Mouse (Mus musculus): ENCODE data around the gene Pip4k2c. TPM values are rescaled to one million over a fixed set of nuclear protein-coding genes. Genes with fewer than 3 reads are reported as not detected.
A peak's percentile ranks its signal among the peaks of the same experiment; 100 is the strongest.

Gene Pip4k2c
- polyA plus RNA-seq, 1 experiment = 9.5 TPM

DNA sequence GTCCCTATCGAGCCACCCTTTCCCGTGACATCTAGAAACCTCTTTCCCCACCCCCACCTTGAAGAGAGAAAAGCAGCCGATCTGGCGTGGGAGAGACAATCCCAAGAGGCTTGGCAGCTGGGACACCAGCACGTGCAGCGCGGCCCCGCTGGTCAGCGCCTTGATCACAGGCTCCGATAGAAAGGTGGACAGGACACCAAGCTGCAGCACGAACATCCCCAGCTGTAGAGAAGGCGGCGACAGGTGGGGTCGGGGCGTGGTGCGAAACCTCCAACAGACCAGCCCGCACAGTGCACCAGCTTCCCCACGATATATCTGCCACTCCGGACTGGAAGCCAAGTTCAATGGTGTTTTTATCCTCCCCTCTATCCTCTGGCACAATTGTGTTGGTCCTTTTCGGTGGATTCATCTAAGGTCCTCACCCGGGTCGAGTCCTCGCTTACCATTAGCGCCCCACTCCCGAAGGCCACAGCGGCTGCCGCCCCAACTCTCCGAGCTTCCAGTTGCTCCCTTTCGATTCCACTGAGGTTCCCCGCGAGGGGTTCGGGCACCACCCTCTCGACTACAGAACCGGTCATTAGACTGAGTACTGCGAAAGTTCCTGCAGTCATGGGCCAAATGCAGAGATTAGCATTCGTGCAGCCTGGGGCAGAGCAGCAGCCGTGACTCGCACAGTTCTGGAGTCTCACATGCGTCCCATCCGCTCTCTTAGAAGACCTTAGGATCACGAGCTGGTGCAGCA is 32.9 kb downstream of the Pip4k2c start:
- Histone ChIP-seq H3K4me3 (replicated peaks) (peak overlapping the region; percentile 38), H3K27me3 (ENCODE audit: control insufficient read depth) (peaks cover 70% of the 10 kb centered on the region), H3K36me3 (ENCODE audit: control insufficient read depth) (no peaks in the 10 kb centered on the region), H3K9me3 (ENCODE audit: control insufficient read depth, low read length) (peaks cover 3% of the 10 kb centered on the region; the same call in 1 of the 2 replicates), H3K4me1 (ENCODE audit: control insufficient read depth) (peaks cover 42% of the 10 kb centered on the region)
- no peak for TF ChIP-seq TAL1 (IDR thresholded peaks at IDR 0.05; ENCODE audit: low read length)
- no peak for TF ChIP-seq GATA1 (IDR thresholded peaks at IDR 0.05; ENCODE audit: low read length)

GRCm38 (mm10) chr10:127177719-127178118 is 33.7 kb downstream of the Pip4k2c start:
- TF ChIP-seq GATA1 (IDR thresholded peaks at IDR 0.05; ENCODE audit: low read length) (no peak), TAL1 (IDR thresholded peaks at IDR 0.05; ENCODE audit: low read length) (no peak)
- H3K4me1 ChIP-seq (ENCODE audit: control insufficient read depth) = peaks cover 40% of the 10 kb centered on the region
- H3K36me3 ChIP-seq (ENCODE audit: control insufficient read depth) = no peaks in the 10 kb centered on the region
- peak overlapping the region; percentile 38 for H3K4me3 ChIP-seq (replicated peaks)
- peaks cover 3% of the 10 kb centered on the region; the same call in 1 of the 2 replicates for H3K9me3 ChIP-seq (ENCODE audit: control insufficient read depth, low read length)
- H3K27me3 ChIP-seq (ENCODE audit: control insufficient read depth) = peaks cover 70% of the 10 kb centered on the region

DNA sequence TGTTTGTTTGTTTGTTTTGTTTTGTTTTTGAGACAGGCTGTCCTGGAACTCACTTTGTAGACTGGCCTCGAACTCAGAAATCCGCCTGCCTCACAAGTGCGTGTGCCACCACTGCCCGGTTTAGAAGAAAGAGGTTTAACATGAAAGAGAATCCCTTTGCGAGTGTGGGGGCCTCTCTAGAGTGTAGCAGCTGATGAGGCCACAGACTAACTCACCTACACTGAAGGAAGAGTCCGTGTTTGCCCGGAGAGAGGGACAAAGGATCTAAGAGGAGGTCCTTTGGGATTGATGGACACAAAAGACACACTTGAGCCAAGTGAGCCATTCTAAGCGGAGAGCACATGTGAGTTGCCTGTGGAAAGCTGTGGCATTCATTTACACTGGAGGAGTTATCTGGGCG is 34.1 kb downstream of the Pip4k2c start:
- H3K27me3 ChIP-seq (ENCODE audit: control insufficient read depth) = peaks cover 70% of the 10 kb centered on the region
- peaks cover 40% of the 10 kb centered on the region for H3K4me1 ChIP-seq (ENCODE audit: control insufficient read depth)
- peak overlapping the region; percentile 1 for H3K4me3 ChIP-seq (replicated peaks)
- no peaks in the 10 kb centered on the region for H3K36me3 ChIP-seq (ENCODE audit: control insufficient read depth)
- peaks cover 3% of the 10 kb centered on the region; the same call in 1 of the 2 replicates for H3K9me3 ChIP-seq (ENCODE audit: control insufficient read depth, low read length)
- no peak for TF ChIP-seq GATA1 (IDR thresholded peaks at IDR 0.05; ENCODE audit: low read length)
- TF ChIP-seq TAL1 (IDR thresholded peaks at IDR 0.05; ENCODE audit: low read length) = no peak

DNA sequence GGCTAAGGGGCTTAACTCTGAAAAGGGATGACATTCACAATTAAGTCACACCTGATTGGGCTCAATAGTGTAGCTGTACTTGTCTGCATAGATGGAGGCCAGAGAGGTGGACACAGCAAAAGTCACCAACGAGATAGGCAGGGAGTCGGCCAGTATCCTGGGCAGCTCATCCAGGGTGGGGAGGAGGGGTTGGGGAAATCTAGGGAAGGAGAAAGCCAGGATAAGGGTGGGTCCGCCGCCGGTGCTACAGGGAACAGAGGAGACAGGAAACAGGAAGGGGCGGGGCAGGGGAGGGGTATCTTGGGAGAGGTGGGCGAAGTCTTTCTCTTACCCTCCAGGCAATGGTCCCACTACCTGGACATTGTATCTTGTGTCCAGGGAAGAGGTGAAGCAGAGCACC is 34.6 kb downstream of the Pip4k2c start:
- H3K27me3 ChIP-seq (ENCODE audit: control insufficient read depth) = peaks cover 70% of the 10 kb centered on the region
- no peak overlapping the region for H3K4me3 ChIP-seq (replicated peaks)
- H3K4me1 ChIP-seq (ENCODE audit: control insufficient read depth) = peaks cover 40% of the 10 kb centered on the region
- TF ChIP-seq GATA1 (IDR thresholded peaks at IDR 0.05; ENCODE audit: low read length) (no peak), TAL1 (IDR thresholded peaks at IDR 0.05; ENCODE audit: low read length) (no peak)
- H3K36me3 ChIP-seq (ENCODE audit: control insufficient read depth) = peaks cover 3% of the 10 kb centered on the region
- H3K9me3 ChIP-seq (ENCODE audit: control insufficient read depth, low read length) = peaks cover 3% of the 10 kb centered on the region; the same call in 1 of the 2 replicates

- no peak for TF ChIP-seq TAL1 (IDR thresholded peaks at IDR 0.05; ENCODE audit: low read length)
- TF ChIP-seq GATA1 (IDR thresholded peaks at IDR 0.05; ENCODE audit: low read length) = no peak
- H3K4me1 ChIP-seq (ENCODE audit: control insufficient read depth) = peaks cover 42% of the 10 kb centered on the region
- H3K4me3 ChIP-seq (replicated peaks) = no peak overlapping the region
- peaks cover 3% of the 10 kb centered on the region; the same call in 1 of the 2 replicates for H3K9me3 ChIP-seq (ENCODE audit: control insufficient read depth, low read length)
- peaks cover 66% of the 10 kb centered on the region for H3K27me3 ChIP-seq (ENCODE audit: control insufficient read depth)
- H3K36me3 ChIP-seq (ENCODE audit: control insufficient read depth) = peaks cover 3% of the 10 kb centered on the region
Measured at GRCm38 (mm10) chr10:127176228-127176627, 35.2 kb downstream of the Pip4k2c start.

DNA sequence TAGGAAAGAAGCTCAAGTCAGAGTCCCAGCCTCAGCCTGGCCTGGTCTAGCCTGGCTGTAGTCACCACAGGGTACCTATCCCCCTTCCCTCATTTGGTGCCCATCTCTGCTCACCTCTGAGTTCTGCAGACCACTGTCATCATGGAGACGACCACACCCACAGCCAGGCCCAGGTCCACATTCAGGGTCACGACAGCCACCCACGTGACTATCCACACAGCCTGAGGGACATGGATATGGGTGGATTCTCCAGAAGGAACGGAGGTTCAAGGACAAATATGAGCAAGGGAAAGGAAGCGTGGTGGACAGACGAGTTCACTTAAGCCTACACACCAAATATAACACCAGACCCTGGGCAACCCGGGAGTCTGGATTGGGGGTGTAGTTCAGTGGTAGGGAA is 37.2 kb downstream of the Pip4k2c start:
- no peak overlapping the region for H3K4me3 ChIP-seq (replicated peaks)
- peaks cover 3% of the 10 kb centered on the region for H3K36me3 ChIP-seq (ENCODE audit: control insufficient read depth)
- TF ChIP-seq TAL1 (IDR thresholded peaks at IDR 0.05; ENCODE audit: low read length) = no peak
- no peak for TF ChIP-seq GATA1 (IDR thresholded peaks at IDR 0.05; ENCODE audit: low read length)
- peaks cover 39% of the 10 kb centered on the region for H3K4me1 ChIP-seq (ENCODE audit: control insufficient read depth)
- H3K9me3 ChIP-seq (ENCODE audit: control insufficient read depth, low read length) = peaks cover 3% of the 10 kb centered on the region; the same call in 1 of the 2 replicates
- H3K27me3 ChIP-seq (ENCODE audit: control insufficient read depth) = peaks cover 66% of the 10 kb centered on the region

DNA sequence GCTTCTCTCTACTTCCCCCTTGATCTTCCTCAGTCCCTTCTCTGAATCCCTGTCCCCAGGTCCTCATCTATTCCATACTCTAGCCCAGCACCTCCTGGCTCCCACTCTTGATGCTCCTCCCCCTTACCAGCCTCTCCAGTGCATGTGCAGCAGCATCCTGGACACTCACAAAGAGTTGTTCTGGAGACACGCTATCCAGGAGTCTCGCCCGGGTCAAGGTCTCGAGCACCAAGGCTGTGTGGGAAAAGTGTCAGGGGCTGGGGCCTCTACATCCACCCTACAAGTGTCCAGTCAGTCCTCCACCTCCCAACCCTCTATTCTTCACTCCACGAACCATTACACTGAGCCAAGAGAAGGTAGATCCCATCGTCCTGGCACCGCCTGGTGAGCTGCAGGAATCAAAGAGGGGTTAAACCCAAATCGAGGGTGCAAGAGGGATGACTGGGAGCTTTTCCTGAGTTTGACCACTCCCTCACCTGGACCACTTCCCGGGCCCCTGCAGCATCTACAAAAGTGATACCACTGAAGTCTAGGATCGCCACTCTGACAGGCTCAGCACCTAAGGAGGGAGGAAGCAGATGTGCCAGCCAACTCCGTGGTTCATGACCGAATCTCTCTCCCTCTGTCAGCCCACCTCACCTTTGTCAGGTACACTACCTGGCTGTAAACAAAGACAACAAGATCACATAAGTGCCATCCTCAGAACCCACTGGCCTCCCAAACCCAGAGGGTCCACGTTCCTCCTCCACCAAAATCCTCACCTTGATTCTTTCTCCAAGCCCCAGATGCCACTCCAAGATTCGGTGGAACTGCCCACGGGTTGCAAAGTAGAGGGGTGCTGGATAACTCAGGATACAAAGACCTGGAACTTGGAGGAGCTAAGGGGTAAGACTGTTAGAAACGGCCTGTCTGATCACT is 38.0 kb downstream of the Pip4k2c start:
- H3K4me3 ChIP-seq (replicated peaks) = no peak overlapping the region
- peaks cover 3% of the 10 kb centered on the region; the same call in 1 of the 2 replicates for H3K9me3 ChIP-seq (ENCODE audit: control insufficient read depth, low read length)
- H3K27me3 ChIP-seq (ENCODE audit: control insufficient read depth) = peaks cover 63% of the 10 kb centered on the region
- H3K36me3 ChIP-seq (ENCODE audit: control insufficient read depth) = peaks cover 3% of the 10 kb centered on the region
- peaks cover 35% of the 10 kb centered on the region for H3K4me1 ChIP-seq (ENCODE audit: control insufficient read depth)
- TF ChIP-seq TAL1 (IDR thresholded peaks at IDR 0.05; ENCODE audit: low read length) = no peak
- no peak for TF ChIP-seq GATA1 (IDR thresholded peaks at IDR 0.05; ENCODE audit: low read length)

DNA sequence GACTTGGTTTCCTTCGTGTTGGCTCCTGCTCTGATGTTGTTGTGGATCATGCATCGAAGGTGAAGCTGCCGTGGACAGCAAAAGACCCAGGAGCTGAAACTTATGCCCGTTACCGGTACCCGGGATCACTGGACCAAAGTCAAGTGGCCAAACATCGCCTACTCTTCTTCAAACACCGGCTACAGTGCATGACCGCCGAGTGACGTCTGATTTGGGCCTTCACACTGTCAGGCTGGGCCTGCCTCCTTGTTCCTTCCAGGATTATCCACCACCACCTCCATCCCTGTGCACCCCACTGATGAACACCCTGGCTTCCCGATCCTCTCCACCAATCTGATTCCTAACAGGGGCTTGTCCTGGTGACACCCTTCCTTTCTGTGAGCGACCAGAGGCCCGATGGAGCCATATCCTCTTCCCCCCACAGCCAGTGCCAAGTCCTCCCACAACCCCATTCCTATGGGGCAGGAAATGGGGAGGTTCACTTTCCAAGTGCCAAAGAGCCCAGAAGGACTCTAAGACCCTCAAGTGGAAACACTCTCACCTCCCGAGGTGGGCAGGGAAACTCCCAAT is 39.7 kb downstream of the Pip4k2c start:
- H3K9me3 ChIP-seq (ENCODE audit: control insufficient read depth, low read length) = no peaks in the 10 kb centered on the region; the same call in 1 of the 2 replicates
- TF ChIP-seq TAL1 (IDR thresholded peaks at IDR 0.05; ENCODE audit: low read length) = no peak
- no peak for TF ChIP-seq GATA1 (IDR thresholded peaks at IDR 0.05; ENCODE audit: low read length)
- peaks cover 62% of the 10 kb centered on the region for H3K27me3 ChIP-seq (ENCODE audit: control insufficient read depth)
- H3K4me3 ChIP-seq (replicated peaks) = no peak overlapping the region
- H3K36me3 ChIP-seq (ENCODE audit: control insufficient read depth) = peaks cover 3% of the 10 kb centered on the region
- H3K4me1 ChIP-seq (ENCODE audit: control insufficient read depth) = peaks cover 23% of the 10 kb centered on the region
